Mouse (Mus musculus) liver, postnatal 0 days (tissue): Measurements from ENCODE around the gene Syt17.

Experiments used
- CTCF ChIP-seq: sonication (generic); IDR thresholded peaks from 2 replicates; pipeline ENCODE4 v1.5.1; 2016; ENCODE audit warnings: antibody characterized with exemption, low read depth
- EP300 ChIP-seq: IDR thresholded peaks from 2 replicates; pipeline ENCODE4 v1.6.1; 2016; ENCODE audit warnings: antibody characterized with exemption, low read depth, mild to moderate bottlenecking

DNA sequence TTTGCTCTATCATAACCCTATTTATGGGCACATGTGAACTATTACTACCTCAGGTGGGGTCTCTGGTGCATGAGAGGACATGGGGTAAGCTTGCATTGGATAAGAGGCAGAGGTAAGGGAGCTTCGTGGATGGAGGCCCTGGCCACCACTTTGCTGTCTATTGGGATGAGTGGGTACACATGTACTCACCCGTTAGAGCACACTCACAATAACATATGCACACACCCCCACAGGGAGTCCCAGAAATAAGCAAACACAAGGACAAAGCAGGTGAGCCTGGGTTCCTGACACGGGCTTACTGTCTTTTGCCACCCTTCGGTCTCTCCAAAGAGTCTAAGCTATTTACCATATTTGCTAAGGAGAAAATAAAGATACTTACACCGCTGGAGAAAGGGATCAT is 67.0 kb downstream of the Syt17 start:
- TF ChIP-seq CTCF: no peak
- no peak for TF ChIP-seq EP300
